Mouse (Mus musculus) heart, adult 18-20 months (tissue): ENCODE data around the gene Arl8a. TPM values are rescaled to one million over a fixed set of nuclear protein-coding genes. Genes with fewer than 3 reads are reported as not detected.
A peak's percentile ranks its signal among the peaks of the same experiment; 100 is the strongest.
"Not testable (repeated sequence)": the region's sequence is repeated elsewhere in the genome, so short reads cannot be mapped to it uniquely, and the experiment has no call there.

Source experiments
- DNase-seq, 2 experiments: peaks; one replicate each; pipeline ENCODE4 v3.0.0; 2021 to 2022; ENCODE audit warnings: mixed read lengths in 1 of 2
- long read RNA-seq, 2 experiments: library from polyadenylated mRNA; stranded (forward); transcript quantifications; one replicate each; pipeline ENCODE4 v2.0.0; 2021
- total RNA-seq, 2 experiments: library from RNA; stranded (reverse); gene quantifications; 2 replicates each; pipeline ENCODE4 v1.2.3; 2021

Gene Arl8a
- total RNA-seq, result 10 to 100 TPM; 21.8 to 22.0 TPM
- long read RNA-seq, experiment 1, transcript Arl8a-201 (7 exons, 1,713 nt), result major isoform, 24 of 28 reads
- long read RNA-seq, experiment 1, partial matches to known transcripts, result 0 of 28 reads
- long read RNA-seq, experiment 1, other reads (novel, unspliced or antisense), result 4 of 28 reads
- long read RNA-seq, experiment 2, transcript Arl8a-201 (7 exons, 1,713 nt), result major isoform, 6 of 16 reads
- long read RNA-seq, experiment 2, partial matches to known transcripts, result 2 of 16 reads
- long read RNA-seq, experiment 2, other reads (novel, unspliced or antisense), result 8 of 16 reads

- peak; percentile 84 to 92 for DNase-seq
Measured at GRCm38 (mm10) chr1:135146077-135146945, at the start of gene Arl8a. Arl8a (plus strand) TSS chr1:135146824.

DNA sequence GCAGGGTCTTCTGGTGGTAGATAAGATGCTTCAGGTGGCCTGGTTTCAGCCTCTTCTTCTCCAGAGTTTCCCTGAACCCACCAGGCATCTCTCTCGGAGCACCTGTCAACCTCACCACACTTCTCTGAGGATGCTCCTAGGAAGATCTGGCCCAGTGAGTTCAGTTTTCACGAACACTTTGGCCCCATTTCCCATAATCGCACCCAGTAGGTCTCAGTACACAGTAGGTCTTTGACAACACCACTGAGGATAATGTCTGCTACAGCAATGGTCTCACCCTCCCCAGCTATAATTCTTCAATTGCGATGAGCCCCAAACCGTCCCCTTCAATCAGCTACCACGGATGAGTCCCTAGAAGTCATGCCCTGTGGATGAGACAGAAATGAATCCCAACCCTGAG, 49.2 kb upstream of the Arl8a start:
- no peak for DNase-seq

- peak; percentile 76 to 85 for DNase-seq
Measured at GRCm38 (mm10) chr1:135098441-135098840, 48.2 kb upstream of the Arl8a start.

- no peak for DNase-seq
Measured at GRCm38 (mm10) chr1:135100400-135100799, 46.2 kb upstream of the Arl8a start.

DNA sequence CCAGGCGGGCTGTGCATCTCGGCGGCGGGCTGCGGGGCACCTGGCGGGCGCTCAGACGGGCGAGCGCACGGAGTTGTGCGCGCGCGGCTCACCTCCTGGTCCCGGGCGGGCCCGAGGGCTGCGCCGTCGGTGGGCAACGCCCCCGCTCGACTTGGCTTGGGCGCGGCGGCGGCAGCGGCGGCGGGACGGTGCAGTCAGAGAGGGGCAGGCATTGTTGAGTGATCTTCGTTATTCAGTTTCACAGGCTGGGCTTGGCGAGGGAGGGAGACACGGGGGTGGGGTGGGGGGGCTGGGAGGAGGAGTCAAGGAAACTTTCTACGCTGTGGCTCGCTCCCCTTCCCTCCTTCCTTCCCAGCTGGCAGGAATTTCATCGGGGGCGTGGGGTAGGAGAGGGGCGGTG, 41.5 kb upstream of the Arl8a start, which contains the start of gene Lgr6:
TSS of gene Lgr6 (minus strand) at position 153 of the 400 bp plus-strand sequence.
- DNase-seq, result no peak

DNA sequence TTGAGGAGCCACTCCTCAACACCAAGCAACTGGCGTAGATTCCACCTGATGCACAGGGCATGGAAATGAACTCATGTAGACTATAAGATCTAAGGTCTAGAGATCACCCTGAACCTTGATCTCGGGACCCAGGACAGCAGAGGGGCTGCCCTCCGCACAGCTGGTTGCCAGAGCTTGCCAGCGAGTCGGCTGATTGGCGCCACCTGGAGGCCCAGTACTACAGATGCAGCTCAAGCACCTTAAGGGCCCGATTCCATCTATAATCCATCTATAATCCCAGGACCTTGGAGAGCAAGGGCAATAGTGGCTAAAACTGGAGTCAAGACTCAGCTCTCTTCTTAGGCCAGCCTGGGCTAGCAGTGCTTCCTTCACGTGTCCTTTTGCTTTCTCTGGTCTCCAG, 40.7 kb upstream of the Arl8a start:
- peak; percentile 61 to 83 for DNase-seq

DNA sequence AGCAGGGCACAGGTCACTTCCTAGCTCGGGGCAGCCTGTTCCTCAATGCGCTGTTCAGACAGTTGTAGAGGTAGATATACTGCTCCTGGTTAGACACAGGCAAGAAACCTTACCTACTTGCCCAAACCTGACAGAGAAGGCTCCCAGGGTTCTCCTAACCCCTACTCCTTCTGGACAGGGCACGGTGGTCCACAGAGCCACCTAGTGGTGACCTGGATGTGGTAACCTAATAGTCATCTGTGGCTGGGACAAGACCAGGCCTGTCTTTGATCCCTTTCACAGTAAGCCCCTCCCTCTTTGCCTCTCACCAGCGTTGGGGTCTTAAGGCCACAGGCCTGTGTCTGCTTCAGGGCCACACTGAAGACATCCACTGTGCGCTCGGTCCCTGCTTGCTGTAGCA, 38.0 kb upstream of the Arl8a start:
- peak in 1 of 2 experiments; percentile 58 for DNase-seq

DNA sequence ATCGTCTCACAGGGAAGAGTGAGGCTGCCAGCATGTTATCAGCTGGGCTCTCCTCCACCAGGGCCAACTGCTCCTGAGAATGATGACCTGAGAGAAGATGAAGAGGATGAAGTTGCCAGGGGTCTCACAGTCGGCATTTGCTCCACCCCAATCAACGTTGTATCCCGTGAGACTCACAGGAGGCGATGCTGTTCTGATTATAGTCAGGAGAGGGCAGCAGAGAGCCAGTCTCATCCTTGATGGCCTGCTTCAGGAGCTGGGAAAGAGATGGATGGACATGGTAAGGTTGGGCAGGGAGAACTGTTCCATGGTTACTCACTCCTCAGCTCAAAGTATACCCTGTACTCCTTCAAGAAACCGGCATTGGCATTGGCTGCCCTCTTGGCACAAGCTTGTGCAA, 36.5 kb upstream of the Arl8a start:
- peak; percentile 58 to 89 for DNase-seq

GRCm38 (mm10) chr1:135111271-135111670, 35.4 kb upstream of the Arl8a start:
- DNase-seq, result not testable (repeated sequence)

DNA sequence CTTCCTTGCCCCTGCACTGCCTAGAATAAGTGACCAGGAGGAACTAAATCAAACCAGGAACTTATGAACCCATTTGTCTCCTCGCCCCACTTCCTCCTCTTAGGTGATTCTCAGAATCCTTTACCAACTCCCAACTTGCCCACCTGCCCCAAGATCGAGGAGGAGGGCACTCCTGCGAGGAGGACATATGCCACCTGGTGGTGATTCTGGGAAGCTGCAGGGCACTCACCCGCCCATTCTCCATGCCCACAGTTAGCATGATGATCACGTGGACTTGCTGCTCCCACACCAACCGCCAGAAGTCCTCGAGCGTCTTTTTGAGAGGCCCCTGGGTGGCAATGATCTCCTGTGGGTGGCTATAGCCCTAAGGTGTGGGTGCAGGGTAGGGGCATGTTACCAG, 34.0 kb upstream of the Arl8a start:
- peak in 1 of 2 experiments; percentile 47 for DNase-seq

GRCm38 (mm10) chr1:135124573-135125363, 21.9 kb upstream of the Arl8a start:
- DNase-seq, result no peak

DNA sequence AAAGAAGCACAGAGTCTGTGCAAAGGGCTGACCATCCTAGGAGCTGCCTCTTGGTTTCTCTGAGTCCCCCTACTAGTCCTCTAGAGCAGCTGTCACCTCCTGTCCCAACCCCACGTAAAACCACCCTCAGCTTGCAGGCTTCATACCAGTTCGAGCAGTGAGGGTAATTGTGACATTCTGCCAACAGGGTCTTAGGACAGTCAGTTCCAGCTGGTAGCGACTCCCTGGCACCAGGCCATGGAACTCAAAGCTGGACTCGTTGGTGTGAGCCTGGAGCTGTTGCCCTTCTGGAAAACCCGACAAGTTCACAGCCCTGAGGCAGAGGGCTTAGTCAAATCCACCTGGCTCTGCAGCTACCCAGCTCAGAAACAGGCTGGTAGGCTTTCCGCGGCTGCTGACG, 20.6 kb upstream of the Arl8a start:
- DNase-seq, result no peak

GRCm38 (mm10) chr1:135126443-135127027, 20.1 kb upstream of the Arl8a start:
- DNase-seq, result no peak

- DNase-seq, result no peak
Measured at GRCm38 (mm10) chr1:135128011-135128441, 18.6 kb upstream of the Arl8a start.

GRCm38 (mm10) chr1:135128986-135129385, 17.6 kb upstream of the Arl8a start:
- no peak for DNase-seq

GRCm38 (mm10) chr1:135129543-135130183, 17.0 kb upstream of the Arl8a start:
- no peak for DNase-seq

DNA sequence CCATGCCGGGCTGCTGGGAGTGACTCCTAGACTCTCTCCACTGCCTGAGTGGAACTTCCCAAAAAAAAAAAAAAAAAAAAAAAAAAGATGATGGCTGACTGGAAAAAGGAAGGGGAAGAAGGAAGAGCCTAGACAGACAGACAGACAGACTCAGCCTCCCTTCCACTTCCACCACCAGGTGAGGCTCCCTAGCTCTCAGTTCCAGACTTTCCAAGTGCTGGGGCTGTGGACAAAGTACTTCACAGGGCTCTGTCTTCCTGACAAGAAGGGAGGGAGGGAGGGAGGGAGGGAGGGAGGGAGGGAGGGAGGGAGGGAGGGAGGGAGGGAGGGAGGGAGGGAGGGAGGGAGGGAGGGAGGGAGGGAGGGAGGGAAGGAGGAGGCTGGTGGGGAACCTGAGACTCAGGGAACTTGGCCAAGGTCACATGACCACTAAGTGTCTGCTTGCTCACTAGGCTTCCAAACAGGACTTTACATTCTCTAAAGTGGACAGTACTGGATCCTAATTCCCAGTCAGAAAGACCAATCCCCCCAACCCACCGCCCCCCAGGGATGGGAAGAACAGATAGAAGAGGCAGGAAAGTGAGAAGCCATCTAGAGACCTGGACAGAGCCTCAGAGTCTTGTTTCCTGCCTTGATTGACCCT, 16.1 kb upstream of the Arl8a start:
- DNase-seq, result no peak

DNA sequence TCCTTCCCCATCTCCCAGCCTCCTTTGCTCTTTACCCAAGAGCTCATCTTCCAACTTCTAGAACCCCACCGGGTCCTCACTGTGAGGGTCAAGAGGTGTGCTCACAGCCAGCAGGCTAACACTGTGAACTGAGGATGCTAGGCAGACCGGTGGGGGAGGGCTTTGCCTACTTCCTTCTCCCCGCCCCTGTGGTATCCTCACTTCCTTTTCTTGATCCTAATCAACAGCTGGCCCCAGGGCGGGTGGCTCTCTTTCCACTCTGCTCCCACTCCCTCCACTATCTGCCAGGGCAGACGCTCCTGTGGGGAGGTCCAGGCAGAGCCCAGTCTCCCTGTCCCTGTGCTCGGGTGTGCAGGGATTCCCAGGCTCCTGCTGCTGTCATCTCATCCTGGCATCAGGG, 15.6 kb upstream of the Arl8a start:
- DNase-seq, result peak in 1 of 2 experiments; percentile 67

GRCm38 (mm10) chr1:135131560-135131959, 15.1 kb upstream of the Arl8a start:
- DNase-seq, result no peak

DNA sequence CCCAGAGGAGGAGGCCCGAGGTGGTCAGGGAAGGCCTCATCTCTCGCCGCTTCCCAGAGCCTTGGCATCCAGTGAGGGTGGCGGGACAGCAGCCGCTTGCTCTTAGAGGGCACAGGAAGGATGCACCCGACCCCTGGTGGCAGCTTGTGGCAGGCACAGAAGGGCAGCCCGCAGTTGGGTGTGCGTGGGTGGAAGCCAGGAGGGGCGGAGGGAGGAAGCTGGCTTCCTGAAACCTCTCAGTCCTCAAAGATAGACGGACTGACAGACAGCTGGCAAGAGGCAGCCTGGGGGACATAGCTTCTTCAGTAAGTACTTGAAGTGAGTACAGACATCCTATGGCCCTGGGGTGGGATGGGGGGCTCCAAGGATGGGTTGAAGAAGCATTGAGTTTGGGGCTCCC, 14.2 kb upstream of the Arl8a start, which contains the start of gene Ptpn7:
TSS of gene Ptpn7 (plus strand) at position 228 of the 400 bp plus-strand sequence.
- peak; percentile 72 to 82 for DNase-seq

DNA sequence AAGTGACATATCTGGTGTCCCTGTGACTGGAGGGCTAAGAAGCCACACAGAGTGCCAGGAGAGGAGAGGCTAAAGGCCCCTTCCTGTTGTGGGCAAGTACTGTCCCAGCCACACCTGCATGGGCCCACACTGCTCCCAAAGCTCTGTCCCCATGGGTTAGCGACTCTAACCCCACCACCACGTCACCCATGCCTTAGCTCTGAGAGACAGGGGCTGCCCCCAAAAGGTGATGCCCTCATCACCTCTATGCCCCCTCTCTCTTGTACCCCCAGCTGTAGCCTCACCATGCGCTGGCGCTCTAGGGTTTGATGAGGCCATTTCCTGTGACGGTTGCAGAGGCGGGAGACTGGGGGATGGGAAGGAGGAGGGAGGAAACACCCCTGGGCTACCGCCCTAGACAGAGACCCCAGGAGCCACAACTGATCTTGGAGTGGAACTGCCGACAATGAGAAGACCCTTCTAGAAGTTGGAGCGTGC, 13.7 kb upstream of the Arl8a start:
- no peak for DNase-seq
